Mouse (Mus musculus) liver, embryonic 14.5 days (tissue): Measurements from ENCODE around the gene Gbf1.

Experiments
- CTCF ChIP-seq: IDR thresholded peaks from 2 replicates; pipeline ENCODE4 v1.5.1; 2016; ENCODE audit warnings: antibody characterized with exemption, low read depth, control low read depth
- EP300 ChIP-seq: IDR thresholded peaks from 2 replicates; pipeline ENCODE4 v1.6.1; 2016; ENCODE audit warnings: antibody characterized with exemption, low read depth

DNA sequence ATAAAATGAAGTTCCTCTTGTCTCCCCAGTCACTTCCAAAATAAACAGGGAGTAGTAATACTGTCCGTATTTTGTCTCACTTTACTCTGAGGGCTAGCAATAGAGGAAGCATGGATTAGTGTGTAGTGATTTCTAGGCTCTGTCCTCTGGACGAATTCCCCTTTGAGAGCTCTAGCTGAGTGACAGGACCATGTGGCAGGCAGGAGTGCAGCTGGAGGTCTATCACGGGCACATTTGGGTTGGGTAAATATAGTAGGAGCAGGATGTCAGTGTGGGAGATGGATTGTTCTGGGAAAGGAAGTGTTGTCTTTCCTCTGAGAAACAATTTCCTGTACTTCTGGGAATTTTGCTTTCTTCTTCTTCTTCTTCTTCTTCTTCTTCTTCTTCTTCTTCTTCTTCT lies 34.3 kb downstream of the Gbf1 start:
- no peak for TF ChIP-seq CTCF
- TF ChIP-seq EP300: no peak
